Mouse (Mus musculus): Measurements from ENCODE around the gene Nadsyn1.

- no peak for TF ChIP-seq POLR2A (IDR thresholded peaks at IDR 0.05; ENCODE audit: low read depth, low read length)
- TF ChIP-seq CTCF (IDR thresholded peaks at IDR 0.05; ENCODE audit: borderline replicate concordance, insufficient read depth, low read length), result no peak
These were observed 65.0 kb downstream of the Nadsyn1 start for GRCm38 (mm10) chr7:143757696-143758095.

Data from embryonic fibroblast, embryonic 13.5 days (primary cell).